Mouse (Mus musculus) spleen, adult 2 months (tissue): ENCODE measurements around the gene Clint1. TPM values are rescaled to one million over a fixed set of nuclear protein-coding genes. Genes with fewer than 3 reads are reported as not detected.

Experiments
- DNase-seq, 2 experiments: peaks; one replicate each; pipeline versions ENCODE4 v3.0.0 to v3.0.0-alpha.2; 2012 to 2021; ENCODE audit warnings: low spot score in 2 of 2, low read depth in 1 of 2
- H3K27ac ChIP-seq: fragments of 200-500 bp; 2 replicates; pipeline ENCODE4 v1.5.1; 2012; ENCODE audit warnings: low read length, inconsistent platforms; ENCODE audit not compliant: insufficient read depth
- H3K27me3 ChIP-seq: fragments of 200-500 bp; 2 replicates; pipeline ENCODE4 v1.6.1; 2012; ENCODE audit warnings: mild to moderate bottlenecking, moderate library complexity, low read length, inconsistent platforms; ENCODE audit not compliant: control insufficient read depth, insufficient read depth
- H3K36me3 ChIP-seq: fragments of 200-500 bp; 2 replicates; pipeline ENCODE4 v1.6.1; 2012; ENCODE audit warnings: mild to moderate bottlenecking, low read length, inconsistent platforms; ENCODE audit not compliant: control insufficient read depth, insufficient read depth
- H3K4me1 ChIP-seq: fragments of 200-500 bp; 2 replicates; pipeline ENCODE4 v1.6.1; 2011; ENCODE audit warnings: inconsistent platforms; ENCODE audit not compliant: control insufficient read depth, insufficient read depth, insufficient read length
- H3K4me3 ChIP-seq: fragments of 200-500 bp; 2 replicates; pipeline ENCODE4 v1.5.1; 2011; ENCODE audit warnings: mild to moderate bottlenecking, inconsistent platforms; ENCODE audit not compliant: insufficient read depth, insufficient read length; ENCODE audit errors: extremely low read depth
- CTCF ChIP-seq: fragments of 200-500 bp; IDR thresholded peaks from 2 replicates; pipeline ENCODE4 v1.5.1; 2011; ENCODE audit warnings: mild to moderate bottlenecking, inconsistent platforms; ENCODE audit not compliant: insufficient read depth, insufficient read length, insufficient replicate concordance; ENCODE audit errors: extremely low read depth
- POLR2A ChIP-seq: fragments of 200-500 bp; IDR thresholded peaks from 2 replicates; pipeline ENCODE4 v1.6.1; 2011; ENCODE audit warnings: low read depth, low read length, inconsistent platforms
- WGBS: fragments of 180-500 bp; shearing (Covaris S2); methylation state at CpG from one replicate; pipeline ENCODE4 v1.1.7; 2018; 5-methylcytosine and 5-hydroxymethylcytosine counted together
- polyA plus RNA-seq: library from polyadenylated mRNA; depleted of rRNA; stranded (reverse); fragments of >200 nt; gene quantifications from 2 replicates; pipeline ENCODE4 v1.2.3, GENCODE M21; 2012

Gene Clint1
- polyA plus RNA-seq, 1 experiment: 41.1 TPM

DNA sequence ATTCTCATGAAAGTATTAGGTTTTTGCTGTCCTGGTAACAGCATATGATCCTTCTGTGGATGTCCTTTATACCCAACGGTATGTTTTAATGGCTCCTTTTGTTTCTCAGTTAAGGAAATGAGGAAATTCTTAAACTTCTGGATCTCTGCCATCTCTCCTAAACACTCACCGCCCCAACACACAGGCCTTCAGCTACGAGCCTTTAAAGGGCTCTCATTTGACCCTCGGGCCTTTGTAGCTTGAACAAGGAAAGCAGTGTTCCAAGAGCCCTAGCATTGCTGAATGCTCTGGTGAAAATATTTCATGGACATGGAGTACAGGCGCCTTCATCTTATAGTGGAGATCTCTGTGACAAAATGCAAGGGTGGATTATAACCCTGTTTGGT lies 29.8 kb downstream of the Clint1 start:
- Histone ChIP-seq H3K27me3 (no peaks in the 10 kb centered on the region), H3K27ac (no peak overlapping the region), H3K4me1 (no peaks in the 10 kb centered on the region), H3K36me3 (peaks cover 14% of the 10 kb centered on the region), H3K4me3 (no peak overlapping the region)
- TF ChIP-seq POLR2A (no peak), CTCF (no peak)
- DNase-seq: no peak
- WGBS: 70% methylated on average over 5 of the region's 5 CpGs

DNA sequence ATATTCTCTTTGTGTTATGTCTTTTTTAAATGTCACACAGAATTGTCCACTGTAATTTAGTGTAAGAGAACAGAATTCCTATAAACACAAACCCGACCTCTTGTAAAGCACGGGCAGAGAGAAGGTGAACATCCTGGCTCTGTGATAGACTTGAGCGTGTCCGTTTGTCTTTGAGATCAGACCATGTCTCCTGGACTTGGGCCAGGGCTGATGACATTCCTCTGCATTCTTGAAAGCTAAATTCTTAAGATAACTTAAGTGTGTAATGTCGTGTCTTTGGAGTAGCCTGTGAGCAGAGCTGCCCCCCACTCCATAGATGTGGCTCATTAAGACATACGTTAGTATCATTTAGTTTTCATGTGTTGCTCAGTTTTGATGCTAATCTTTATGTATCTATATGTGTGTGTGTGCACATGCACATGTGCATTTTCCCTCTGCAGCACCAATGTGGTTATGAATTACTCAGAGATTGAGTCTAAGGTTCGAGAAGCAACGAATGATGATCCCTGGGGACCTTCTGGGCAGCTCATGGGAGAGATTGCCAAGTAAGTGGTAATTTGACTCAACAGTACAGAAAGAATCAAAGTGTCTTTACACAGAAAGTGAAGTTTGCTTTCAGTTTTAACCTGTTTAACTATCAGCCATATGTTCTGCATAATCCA lies 31.6 kb downstream of the Clint1 start:
- Histone ChIP-seq H3K4me1 (no peaks in the 10 kb centered on the region), H3K27me3 (no peaks in the 10 kb centered on the region), H3K4me3 (no peak overlapping the region), H3K27ac (no peak overlapping the region), H3K36me3 (peaks cover 20% of the 10 kb centered on the region)
- 63% methylated on average over 8 of the region's 8 CpGs for WGBS
- no peak for DNase-seq
- TF ChIP-seq CTCF (no peak), POLR2A (no peak)

DNA sequence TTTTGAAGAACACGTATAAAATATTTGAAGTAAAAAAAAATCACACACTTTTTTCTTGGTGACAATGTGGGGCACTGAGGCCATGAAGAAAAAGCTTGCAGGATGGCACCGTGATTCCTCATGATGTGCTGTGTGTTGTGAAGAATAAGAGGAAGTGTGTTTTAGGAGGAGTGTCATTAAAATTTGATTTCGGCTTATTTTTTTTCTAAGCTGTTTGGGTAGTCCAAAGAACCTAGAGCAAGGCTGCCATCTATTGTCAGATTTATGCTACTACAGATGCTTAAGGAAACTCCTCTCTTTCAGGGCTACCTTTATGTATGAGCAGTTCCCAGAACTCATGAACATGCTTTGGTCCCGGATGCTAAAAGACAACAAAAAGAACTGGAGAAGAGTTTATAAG lies 32.2 kb downstream of the Clint1 start:
- Histone ChIP-seq H3K27ac (no peak overlapping the region), H3K4me3 (no peak overlapping the region), H3K27me3 (no peaks in the 10 kb centered on the region), H3K4me1 (no peaks in the 10 kb centered on the region), H3K36me3 (peaks cover 21% of the 10 kb centered on the region)
- TF ChIP-seq CTCF (no peak), POLR2A (no peak)
- DNase-seq: peak in 1 of 2 experiments; percentile 47
- 41% methylated on average over 4 of the region's 4 CpGs for WGBS

DNA sequence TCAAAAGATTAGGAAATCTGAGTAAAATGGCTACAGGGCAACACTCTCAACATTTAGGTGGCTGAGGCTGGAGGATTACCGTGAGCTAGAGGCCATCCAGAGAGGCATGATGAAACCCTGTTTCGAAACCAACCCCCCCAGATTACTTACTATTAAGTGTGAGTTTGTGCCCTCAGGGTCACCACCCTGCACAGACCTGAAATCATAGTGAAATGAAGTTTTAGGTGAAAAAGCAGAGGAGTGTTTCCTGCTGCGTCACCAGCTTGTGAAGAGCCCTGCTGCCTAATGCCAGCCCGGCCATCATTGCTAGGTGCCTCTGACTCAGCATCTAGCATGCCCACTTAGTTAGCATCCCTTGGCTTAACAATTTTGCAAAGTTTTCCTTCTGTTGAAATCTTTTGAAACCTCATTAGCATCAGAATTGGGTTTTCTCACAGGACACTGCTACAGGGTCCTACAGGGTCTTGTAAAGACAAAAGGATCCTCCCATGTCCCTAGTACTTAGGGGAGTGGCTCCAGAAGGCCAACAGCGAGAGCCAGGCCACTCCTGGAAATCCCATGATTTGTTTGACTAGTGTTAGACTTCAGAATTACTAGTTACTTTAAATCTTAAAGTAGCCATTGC lies 33.9 kb downstream of the Clint1 start:
- H3K4me3 ChIP-seq: no peak overlapping the region
- no peaks in the 10 kb centered on the region for H3K4me1 ChIP-seq
- peaks cover 26% of the 10 kb centered on the region for H3K36me3 ChIP-seq
- H3K27me3 ChIP-seq: no peaks in the 10 kb centered on the region
- no peak for TF ChIP-seq CTCF
- TF ChIP-seq POLR2A: no peak
- 96% methylated on average over 5 of the region's 5 CpGs for WGBS
- H3K27ac ChIP-seq: no peak overlapping the region
- DNase-seq: no peak

DNA sequence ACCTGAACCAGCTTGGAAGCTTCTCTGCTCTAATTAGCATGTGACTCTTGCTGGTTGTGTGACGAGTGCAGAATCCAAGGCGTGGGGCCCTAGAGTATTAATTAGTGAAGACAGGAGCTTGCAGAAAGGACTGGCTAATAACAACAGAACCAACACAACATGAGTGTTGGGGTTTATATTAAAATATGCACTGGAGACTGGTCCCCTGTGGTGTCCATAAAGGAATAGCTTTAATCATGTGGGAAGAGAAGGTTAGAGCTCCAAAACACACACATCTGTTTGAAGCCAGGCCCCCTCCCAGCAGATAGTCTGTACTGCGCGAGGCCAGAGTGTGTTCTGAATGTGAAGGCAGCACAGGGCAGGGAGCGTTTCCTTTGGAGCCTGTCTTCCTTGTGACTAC lies 34.7 kb downstream of the Clint1 start:
- no peak overlapping the region for H3K27ac ChIP-seq
- H3K4me3 ChIP-seq: no peak overlapping the region
- TF ChIP-seq CTCF: no peak
- TF ChIP-seq POLR2A: no peak
- H3K4me1 ChIP-seq: no peaks in the 10 kb centered on the region
- peaks cover 33% of the 10 kb centered on the region for H3K36me3 ChIP-seq
- no peaks in the 10 kb centered on the region for H3K27me3 ChIP-seq
- DNase-seq: no peak
- 95% methylated on average over 5 of the region's 5 CpGs for WGBS

DNA sequence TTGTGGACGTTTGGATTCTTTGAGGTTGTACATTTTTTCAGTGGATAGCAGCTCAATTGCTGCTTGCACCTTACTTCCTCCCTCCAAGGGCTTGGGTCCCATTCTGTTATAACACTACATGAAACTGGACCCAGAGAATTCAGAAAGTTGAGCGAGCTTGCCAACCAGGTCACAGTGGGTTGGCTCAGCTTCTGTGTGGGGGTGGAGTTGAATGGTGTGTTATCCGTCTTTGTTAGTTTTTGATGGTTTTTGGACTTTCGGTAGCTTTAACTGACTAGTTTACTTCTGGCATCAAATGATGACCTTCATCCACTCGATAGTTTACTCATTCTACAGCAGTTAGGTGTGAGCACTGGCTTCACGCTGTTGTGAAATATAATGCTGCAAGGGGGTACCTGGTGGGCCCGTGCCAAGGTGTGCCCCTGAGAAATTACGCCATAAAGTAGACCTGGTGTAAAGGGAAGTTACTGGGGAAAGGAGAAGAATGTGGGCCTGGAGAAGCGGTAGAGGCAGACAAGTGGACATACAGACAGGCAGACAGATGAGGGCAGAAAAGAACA lies 36.7 kb downstream of the Clint1 start:
- peaks cover 40% of the 10 kb centered on the region for H3K36me3 ChIP-seq
- no peak overlapping the region for H3K4me3 ChIP-seq
- TF ChIP-seq CTCF (no peak), POLR2A (no peak)
- DNase-seq: no peak
- no peak overlapping the region for H3K27ac ChIP-seq
- 89% methylated on average over 9 of the region's 9 CpGs for WGBS
- no peaks in the 10 kb centered on the region for H3K27me3 ChIP-seq
- H3K4me1 ChIP-seq: no peaks in the 10 kb centered on the region

DNA sequence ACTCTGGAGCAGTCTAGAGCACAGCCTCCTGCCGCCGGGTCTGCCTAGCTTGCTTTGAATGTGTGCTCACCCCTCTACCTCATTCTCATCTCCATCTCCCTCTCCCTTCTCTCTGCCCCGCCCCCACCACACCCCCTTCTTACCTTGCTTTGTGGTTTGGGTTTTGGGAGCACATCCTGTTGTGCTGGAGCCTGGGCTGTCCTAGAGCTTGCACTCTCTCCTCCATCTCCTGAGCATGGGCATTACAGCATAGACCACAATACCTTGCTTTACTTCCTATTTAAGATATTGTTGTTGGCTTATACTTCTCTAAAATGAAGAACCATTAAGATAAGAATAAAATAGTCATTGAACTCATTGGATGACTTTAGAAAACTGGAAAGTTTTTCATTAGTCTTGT lies 38.1 kb downstream of the Clint1 start:
- H3K4me3 ChIP-seq: no peak overlapping the region
- H3K27me3 ChIP-seq: no peaks in the 10 kb centered on the region
- no peaks in the 10 kb centered on the region for H3K4me1 ChIP-seq
- TF ChIP-seq POLR2A (no peak), CTCF (no peak)
- 76% methylated on average over 3 of the region's 3 CpGs for WGBS
- peaks cover 50% of the 10 kb centered on the region for H3K36me3 ChIP-seq
- DNase-seq: no peak
- no peak overlapping the region for H3K27ac ChIP-seq
